Mouse (Mus musculus): ENCODE measurements around the gene Robo1.

GRCm38 (mm10) chr16:72924423-72925224 lies 616.5 kb downstream of the Robo1 start:
- TF ChIP-seq CTCF (IDR thresholded peaks at IDR 0.05; ENCODE audit: low read depth, low read length) (no peak), POLR2A (IDR thresholded peaks at IDR 0.05; ENCODE audit: borderline replicate concordance, low read depth, low read length) (no peak)
